Mouse (Mus musculus): ENCODE data around the gene Syt8. TPM values are rescaled to one million over a fixed set of nuclear protein-coding genes. Genes with fewer than 3 reads are reported as not detected.

The Syt8 gene
- 1.2 and 1.4 TPM in 2 replicates for polyA plus RNA-seq (2015; fragmentation: Nextera tagmentation; extraction: Ambion mirVana)

DNA sequence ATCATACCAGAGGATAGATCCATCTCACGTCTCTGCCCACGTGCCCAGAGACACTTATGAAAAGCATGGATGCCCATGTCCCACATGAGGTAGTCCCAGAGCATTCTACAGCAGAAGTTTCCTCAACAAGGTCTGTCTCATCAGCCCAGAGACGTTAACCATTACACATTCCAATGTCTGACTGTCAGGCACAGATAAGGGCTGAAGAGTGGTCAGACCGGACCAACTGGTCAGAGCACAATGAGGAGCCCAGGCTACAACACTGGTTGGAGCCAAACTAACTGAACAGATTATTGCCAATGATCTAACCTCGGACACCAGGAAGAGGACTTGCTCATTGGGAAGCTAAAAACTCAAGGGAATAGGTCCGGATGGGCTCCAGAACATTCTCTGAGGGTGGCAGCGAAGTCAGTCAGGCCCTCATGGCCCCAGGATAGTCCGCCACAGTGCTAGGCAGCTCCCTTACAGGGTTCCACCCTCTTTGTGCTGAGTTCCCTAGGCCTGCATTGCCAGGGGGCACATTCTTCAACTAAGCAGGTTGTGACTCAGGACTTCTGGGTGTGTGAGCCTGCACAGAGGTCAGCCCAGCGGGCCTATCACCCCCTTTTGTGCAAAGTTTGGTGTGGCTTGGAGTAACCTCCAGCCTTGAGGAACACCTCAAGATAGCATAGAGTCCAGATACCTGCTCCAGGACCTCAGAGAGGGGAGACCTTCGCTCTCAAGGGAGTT is at the start of gene Syt8:
Gene Syt8, plus strand, starts transcription at position 714 of the 729 bp plus-strand sequence.
- 78% methylated on average over 10 of the region's 10 CpGs for WGBS
- ATAC-seq (ENCODE audit: low FRiP score, low read depth): no peak
- H3K9ac ChIP-seq: peak within 1 kb of the TSS; percentile 45; the same call in 1 of the 2 replicates
- H3K27me3 ChIP-seq: no peaks in the 10 kb centered on the region
- no peak within 1 kb of the TSS for H3K4me3 ChIP-seq
- no peaks in the 10 kb centered on the region for H3K36me3 ChIP-seq
- no peak within 1 kb of the TSS for H3K4me2 ChIP-seq (replicated peaks)
- H3K27ac ChIP-seq: peak within 1 kb of the TSS; percentile 90
- H3K9me3 ChIP-seq: no peaks in the 10 kb centered on the region
- H3K4me1 ChIP-seq: peaks cover 67% of the 10 kb centered on the region

DNA sequence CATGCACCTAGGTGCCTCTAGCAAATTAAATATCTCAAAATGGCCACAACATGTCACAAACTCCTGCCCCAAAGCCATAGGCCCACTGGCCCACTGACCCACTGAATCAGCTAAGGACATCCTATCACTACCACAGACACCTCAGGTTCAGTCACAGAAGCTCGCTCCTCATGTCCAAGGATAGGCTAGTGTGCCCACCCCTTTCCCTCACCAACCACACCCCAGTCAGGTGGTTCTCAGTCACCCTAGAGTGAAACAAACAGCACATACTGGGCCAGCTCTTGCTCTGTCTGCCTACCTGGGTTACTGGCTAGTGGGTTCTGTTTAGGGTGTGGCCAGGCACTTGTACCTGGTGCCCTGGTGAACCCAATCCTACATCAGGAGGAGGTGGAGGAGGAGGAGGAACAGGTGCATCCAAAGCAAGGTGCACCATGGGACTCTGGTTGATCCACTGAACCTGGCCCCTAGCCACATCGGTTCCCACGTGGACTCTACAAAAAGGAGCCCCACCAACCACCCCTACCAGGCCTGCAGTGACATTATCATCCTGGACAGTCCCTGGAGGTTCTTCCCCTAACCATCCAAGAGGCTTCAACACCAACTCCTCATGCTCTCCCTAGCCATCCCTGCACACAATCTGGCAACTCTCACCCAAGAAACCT is 48.8 kb upstream of the Syt8 start:
- Histone ChIP-seq H3K27ac (no peak overlapping the region), H3K27me3 (no peaks in the 10 kb centered on the region), H3K9ac (peak overlapping the region; percentile 85), H3K4me1 (peaks cover 17% of the 10 kb centered on the region), H3K4me3 (peak overlapping the region; percentile 77), H3K9me3 (no peaks in the 10 kb centered on the region), H3K4me2 (replicated peaks) (peak overlapping the region; percentile 94), H3K36me3 (peaks cover 49% of the 10 kb centered on the region)
- 95% methylated on average over 3 of the region's 3 CpGs for WGBS
- no peak for ATAC-seq (ENCODE audit: low FRiP score, low read depth)

DNA sequence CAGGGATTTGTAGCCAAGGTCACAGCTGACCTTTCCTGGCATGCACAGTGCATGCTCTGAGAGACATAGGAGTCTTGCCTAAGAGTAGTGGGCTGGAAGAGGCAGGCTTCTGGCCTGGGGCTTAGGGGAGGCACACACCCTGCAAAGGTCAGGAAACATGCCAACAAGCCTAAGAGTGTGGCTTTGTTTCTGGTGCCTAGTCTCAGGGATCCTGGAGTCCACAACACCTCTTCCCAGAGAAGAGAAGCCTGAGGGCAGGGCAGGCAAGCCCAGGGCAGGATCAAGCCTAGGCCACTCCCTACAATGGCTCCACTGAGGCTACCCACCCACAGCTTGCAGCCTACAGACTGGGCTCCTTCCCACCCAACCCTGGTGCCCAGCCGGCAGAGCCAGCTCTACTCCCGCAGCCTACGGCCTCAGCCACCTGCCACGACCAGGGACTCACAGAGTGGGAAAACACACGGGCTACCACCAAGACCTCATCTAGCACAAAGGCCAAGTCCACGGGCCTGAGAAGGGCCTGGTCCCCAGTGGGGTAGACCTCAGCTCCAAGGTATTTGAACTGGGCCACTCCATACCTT is 47.9 kb upstream of the Syt8 start:
- Histone ChIP-seq H3K27ac (no peak overlapping the region), H3K4me1 (peaks cover 17% of the 10 kb centered on the region), H3K27me3 (no peaks in the 10 kb centered on the region), H3K4me3 (peak overlapping the region; percentile 77), H3K36me3 (peaks cover 41% of the 10 kb centered on the region), H3K9me3 (no peaks in the 10 kb centered on the region), H3K4me2 (replicated peaks) (peak overlapping the region; percentile 94), H3K9ac (peak overlapping the region; percentile 85)
- 72% methylated on average over 6 of the region's 6 CpGs for WGBS
- no peak for ATAC-seq (ENCODE audit: low FRiP score, low read depth)

DNA sequence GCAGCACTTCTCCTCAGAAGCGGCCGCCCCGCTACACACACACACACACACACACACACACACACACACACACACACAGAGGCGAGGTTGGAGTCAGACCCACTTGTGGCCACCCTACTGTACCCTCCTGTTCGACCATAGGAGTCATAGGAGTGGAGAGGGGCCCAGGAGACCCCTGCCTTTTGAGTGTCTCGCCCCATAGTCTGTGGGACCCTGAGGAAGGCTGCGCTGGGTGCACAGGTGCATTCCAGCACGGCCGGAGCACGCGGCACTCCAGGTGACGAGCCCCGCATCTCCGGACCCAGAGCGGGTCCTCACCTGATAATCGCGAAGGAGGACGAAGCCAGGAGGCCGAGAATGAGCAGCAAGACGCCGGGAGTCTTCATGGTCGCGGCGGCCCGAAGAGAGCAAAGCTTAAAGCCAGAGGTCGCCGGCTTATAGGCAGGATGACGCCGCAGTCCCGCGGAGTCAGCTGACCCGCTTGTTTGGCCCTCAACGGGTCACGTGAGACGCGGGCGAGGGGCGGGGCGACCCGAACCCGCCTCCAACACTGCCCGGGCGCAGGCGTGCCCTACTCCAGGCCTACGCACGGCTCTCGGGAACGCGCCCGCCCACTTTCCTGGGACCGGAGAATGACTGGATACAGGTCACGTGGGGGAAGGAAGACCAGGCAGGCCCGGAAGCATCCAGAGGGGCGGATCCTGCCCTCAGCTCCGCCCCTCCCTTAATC is 47.1 kb upstream of the Syt8 start, which contains the start of gene Ctsd:
Gene Ctsd, minus strand, starts transcription at position 620 of the 730 bp plus-strand sequence.
- Histone ChIP-seq H3K9ac (peak within 1 kb of the TSS; percentile 85), H3K27me3 (no peaks in the 10 kb centered on the region), H3K36me3 (peaks cover 32% of the 10 kb centered on the region), H3K4me1 (peaks cover 17% of the 10 kb centered on the region), H3K4me2 (replicated peaks) (peak within 1 kb of the TSS; percentile 94), H3K27ac (peak within 1 kb of the TSS; percentile 65; the same call in 1 of the 2 replicates), H3K4me3 (peak within 1 kb of the TSS; percentile 77), H3K9me3 (no peaks in the 10 kb centered on the region)
- under 1% methylated on average over 54 of the region's 55 CpGs for WGBS
- ATAC-seq (ENCODE audit: low FRiP score, low read depth): peak; percentile 95

DNA sequence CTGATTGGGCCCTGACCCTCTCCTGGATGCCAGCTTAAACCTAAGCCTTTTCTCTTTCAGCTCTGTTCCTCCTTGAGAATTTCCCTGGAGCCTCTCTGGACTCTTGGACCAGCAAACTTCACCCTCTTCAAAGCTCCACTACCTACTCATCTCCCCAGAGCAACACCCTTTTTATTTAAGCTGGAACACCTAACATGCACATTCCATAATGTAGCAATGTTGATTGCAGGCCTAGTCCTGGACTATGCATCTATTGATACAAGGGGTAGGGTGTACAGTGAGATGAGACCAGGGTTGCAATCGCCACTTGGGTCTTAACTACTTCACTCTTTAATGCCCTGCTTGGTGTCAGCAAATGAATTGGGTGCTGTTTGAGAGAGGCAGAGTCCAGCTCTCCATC is 46.5 kb upstream of the Syt8 start:
- H3K27me3 ChIP-seq: no peaks in the 10 kb centered on the region
- H3K9ac ChIP-seq: no peak overlapping the region
- H3K4me3 ChIP-seq: peak overlapping the region; percentile 77
- WGBS: 92% methylated on average over 1 of the region's 1 CpGs
- peaks cover 26% of the 10 kb centered on the region for H3K36me3 ChIP-seq
- no peaks in the 10 kb centered on the region for H3K9me3 ChIP-seq
- H3K4me2 ChIP-seq (replicated peaks): peak overlapping the region; percentile 94
- peaks cover 17% of the 10 kb centered on the region for H3K4me1 ChIP-seq
- ATAC-seq (ENCODE audit: low FRiP score, low read depth): peak; percentile 9; the same call in 1 of the 2 replicates
- peak overlapping the region; percentile 65; the same call in 1 of the 2 replicates for H3K27ac ChIP-seq

DNA sequence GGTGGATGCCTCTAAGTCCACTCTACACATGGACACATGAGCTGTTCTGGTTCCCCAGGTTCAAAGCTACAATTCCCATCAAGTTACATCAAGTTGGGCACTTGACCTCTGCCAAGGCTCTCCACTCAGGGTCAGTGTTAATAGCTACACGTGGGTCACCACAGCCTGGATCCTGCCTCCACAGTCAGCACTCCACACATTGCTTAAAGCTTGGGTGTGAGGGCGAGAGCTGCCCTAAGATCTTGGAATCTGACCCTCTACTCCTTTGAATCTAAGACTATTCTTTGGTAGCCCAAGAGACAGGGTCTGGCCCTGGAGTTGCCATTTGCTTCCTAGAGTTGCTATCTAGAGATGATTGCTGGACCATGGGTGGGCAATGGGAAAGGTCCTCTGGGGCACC is 45.9 kb upstream of the Syt8 start:
- H3K4me2 ChIP-seq (replicated peaks): no peak overlapping the region
- H3K9me3 ChIP-seq: no peaks in the 10 kb centered on the region
- peaks cover 17% of the 10 kb centered on the region for H3K4me1 ChIP-seq
- no peaks in the 10 kb centered on the region for H3K27me3 ChIP-seq
- no peak for ATAC-seq (ENCODE audit: low FRiP score, low read depth)
- no peak overlapping the region for H3K4me3 ChIP-seq
- peaks cover 20% of the 10 kb centered on the region for H3K36me3 ChIP-seq
- no peak overlapping the region for H3K9ac ChIP-seq
- no peak overlapping the region for H3K27ac ChIP-seq
- WGBS: 97% methylated on average over 2 of the region's 2 CpGs

DNA sequence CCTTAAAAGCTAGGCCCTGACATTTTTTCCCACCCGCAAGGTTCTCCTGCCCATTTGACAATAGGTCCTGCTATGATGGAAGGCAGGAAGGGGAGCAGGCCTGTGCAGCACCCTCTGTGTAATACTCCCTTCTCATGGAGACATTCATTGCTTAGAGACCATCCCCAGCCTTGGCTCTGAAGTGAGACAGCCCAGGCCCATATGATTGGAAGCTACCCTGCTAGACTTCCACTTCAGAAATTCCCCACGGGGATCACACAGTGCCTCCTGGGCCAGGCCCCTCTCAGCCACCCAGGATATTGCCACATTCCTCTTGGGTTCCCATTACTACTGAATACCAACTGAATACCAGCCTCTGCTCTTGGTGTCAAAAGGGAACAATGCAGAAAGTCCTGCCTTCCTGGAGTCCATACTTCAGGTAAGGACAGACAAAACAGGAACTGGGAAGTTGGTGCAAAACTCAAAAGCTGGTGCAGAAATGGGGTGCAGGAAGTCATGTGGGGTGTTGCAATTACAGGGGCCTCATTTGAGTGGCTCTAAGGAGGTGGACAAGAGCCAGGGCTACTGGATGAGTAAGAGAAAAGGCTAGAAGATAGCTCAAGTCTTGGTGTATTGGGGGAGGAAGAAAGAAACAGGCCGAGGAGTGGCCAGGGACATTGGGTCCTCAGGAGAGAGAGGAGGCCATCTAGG is 44.5 kb upstream of the Syt8 start:
- ATAC-seq (ENCODE audit: low FRiP score, low read depth): no peak
- H3K4me1 ChIP-seq: peaks cover 17% of the 10 kb centered on the region
- H3K36me3 ChIP-seq: peaks cover 7% of the 10 kb centered on the region
- no peaks in the 10 kb centered on the region for H3K9me3 ChIP-seq
- no peaks in the 10 kb centered on the region for H3K27me3 ChIP-seq
- 89% methylated on average over 3 of the region's 3 CpGs for WGBS
- H3K27ac ChIP-seq: no peak overlapping the region
- no peak overlapping the region for H3K4me2 ChIP-seq (replicated peaks)
- H3K4me3 ChIP-seq: no peak overlapping the region
- H3K9ac ChIP-seq: no peak overlapping the region

DNA sequence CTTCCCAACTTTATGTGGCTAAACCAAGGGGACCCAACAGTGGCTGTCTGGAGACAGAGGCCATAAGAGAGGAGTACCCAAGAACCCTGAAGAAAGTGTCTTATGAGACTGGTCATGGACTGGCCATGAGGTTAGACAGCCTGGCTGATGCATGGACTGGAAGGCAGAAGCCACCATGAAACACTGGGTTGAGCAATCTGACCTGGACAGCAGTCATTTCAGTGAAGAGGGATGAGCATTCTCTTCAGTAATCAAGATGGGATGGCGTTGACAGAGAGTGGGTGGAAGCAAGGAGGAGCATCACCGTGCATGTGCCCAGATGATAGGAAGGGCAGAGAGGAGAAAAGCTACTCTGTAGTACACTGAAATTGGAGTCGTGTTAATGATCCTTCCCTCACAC is 43.5 kb upstream of the Syt8 start:
- no peak for ATAC-seq (ENCODE audit: low FRiP score, low read depth)
- no peaks in the 10 kb centered on the region for H3K27me3 ChIP-seq
- H3K9ac ChIP-seq: no peak overlapping the region
- peaks cover 13% of the 10 kb centered on the region for H3K4me1 ChIP-seq
- H3K36me3 ChIP-seq: no peaks in the 10 kb centered on the region
- no peak overlapping the region for H3K4me2 ChIP-seq (replicated peaks)
- no peak overlapping the region for H3K4me3 ChIP-seq
- no peaks in the 10 kb centered on the region for H3K9me3 ChIP-seq
- WGBS: 83% methylated on average over 3 of the region's 3 CpGs
- H3K27ac ChIP-seq: no peak overlapping the region

DNA sequence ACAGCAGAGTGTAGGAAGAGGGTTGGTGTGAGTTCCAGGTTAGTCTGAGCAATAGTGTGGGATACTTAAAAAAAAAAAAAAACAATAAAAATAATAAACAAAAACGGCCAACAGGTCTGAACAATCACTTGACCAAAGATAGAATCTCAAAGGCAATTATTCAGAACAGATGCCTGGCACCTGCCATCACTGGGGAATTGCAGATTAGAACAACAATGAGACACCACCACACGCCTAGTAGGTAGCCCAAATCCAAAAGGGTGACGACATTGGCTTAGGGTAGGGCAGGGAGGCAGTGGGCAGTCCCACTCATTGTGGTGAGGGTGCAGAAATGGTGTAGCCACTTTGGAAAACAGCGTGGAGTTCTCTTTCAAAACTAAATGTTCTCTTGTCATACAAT is 43.0 kb upstream of the Syt8 start:
- Histone ChIP-seq H3K27me3 (no peaks in the 10 kb centered on the region), H3K36me3 (no peaks in the 10 kb centered on the region), H3K4me3 (no peak overlapping the region), H3K9ac (no peak overlapping the region), H3K4me2 (replicated peaks) (no peak overlapping the region), H3K9me3 (no peaks in the 10 kb centered on the region), H3K27ac (no peak overlapping the region), H3K4me1 (peaks cover 8% of the 10 kb centered on the region)
- 69% methylated on average over 4 of the region's 4 CpGs for WGBS
- no peak for ATAC-seq (ENCODE audit: low FRiP score, low read depth)

DNA sequence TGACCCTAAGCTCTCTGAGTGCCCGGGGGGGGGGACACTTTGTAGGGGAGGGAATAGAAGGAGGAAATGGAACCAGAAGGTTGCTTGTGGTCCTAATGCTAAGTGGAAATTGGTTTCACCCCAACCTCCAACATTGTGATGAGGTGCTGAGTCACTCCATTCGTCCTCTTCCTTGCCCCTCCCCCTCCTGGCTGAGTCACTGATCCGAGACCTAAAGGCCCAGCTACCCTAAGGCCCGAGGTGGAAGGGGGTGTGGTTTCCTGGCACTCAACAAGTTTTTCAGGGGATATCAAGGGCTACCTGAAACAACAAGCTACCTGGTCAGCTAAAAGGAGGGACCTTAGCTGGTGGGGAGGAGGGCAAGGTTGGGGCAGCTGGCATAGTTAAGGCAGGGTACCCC is 41.5 kb upstream of the Syt8 start:
- Histone ChIP-seq H3K4me1 (no peaks in the 10 kb centered on the region), H3K4me3 (no peak overlapping the region)
- 0 out of 2 replicates have a peak, but pooled peaks have one; percentile 19 for ATAC-seq (ENCODE audit: low FRiP score, low read depth)

More for the DNA sequence above, 41.5 kb upstream of the Syt8 start:
- no peak overlapping the region for H3K9ac ChIP-seq
- no peak overlapping the region for H3K27ac ChIP-seq
- H3K9me3 ChIP-seq: no peaks in the 10 kb centered on the region
- 32% methylated on average over 4 of the region's 4 CpGs for WGBS
- no peaks in the 10 kb centered on the region for H3K27me3 ChIP-seq
- no peak overlapping the region for H3K4me2 ChIP-seq (replicated peaks)
- no peaks in the 10 kb centered on the region for H3K36me3 ChIP-seq
